Mouse (Mus musculus) cerebellum, adult 9-10 months (tissue): ENCODE measurements around the gene Tmem269.

Source experiments
- DNase-seq: peaks from one replicate; pipeline ENCODE4 v3.0.0; 2022

Gene Tmem269

GRCm38 (mm10) chr4:119218169-119218568 is at the start of gene Tmem269:
TSS of gene Tmem269 (minus strand) at chr4:119218217.
- no peak for DNase-seq

- DNase-seq, result no peak
Observed at GRCm38 (mm10) chr4:119266606-119267005, 48.6 kb upstream of the Tmem269 start.

GRCm38 (mm10) chr4:119263459-119263858 is 45.4 kb upstream of the Tmem269 start:
- DNase-seq, result no peak

GRCm38 (mm10) chr4:119262483-119262882 is 44.5 kb upstream of the Tmem269 start:
- no peak for DNase-seq

- no peak for DNase-seq
Observed at GRCm38 (mm10) chr4:119261087-119261713, 43.2 kb upstream of the Tmem269 start.

- DNase-seq, result no peak
Observed at GRCm38 (mm10) chr4:119259344-119260254, 41.6 kb upstream of the Tmem269 start.

- DNase-seq, result no peak
Observed at GRCm38 (mm10) chr4:119257083-119257482, 39.1 kb upstream of the Tmem269 start.

GRCm38 (mm10) chr4:119255351-119255750 is 37.3 kb upstream of the Tmem269 start, which contains the start of gene Cldn19:
TSS of gene Cldn19 (plus strand) at chr4:119255414.
- DNase-seq, result no peak

- no peak for DNase-seq
Observed at GRCm38 (mm10) chr4:119254012-119254618, 36.1 kb upstream of the Tmem269 start.

GRCm38 (mm10) chr4:119252025-119252808 is 34.2 kb upstream of the Tmem269 start:
- no peak for DNase-seq

- no peak for DNase-seq
Observed at GRCm38 (mm10) chr4:119248407-119248965, 30.5 kb upstream of the Tmem269 start.

GRCm38 (mm10) chr4:119247462-119248235 is 29.6 kb upstream of the Tmem269 start:
- no peak for DNase-seq

GRCm38 (mm10) chr4:119246688-119247225 is 28.7 kb upstream of the Tmem269 start:
- DNase-seq, result no peak

GRCm38 (mm10) chr4:119245961-119246360 is 27.9 kb upstream of the Tmem269 start:
- DNase-seq, result no peak

- DNase-seq, result no peak
Observed at GRCm38 (mm10) chr4:119245556-119245955, 27.5 kb upstream of the Tmem269 start.

- no peak for DNase-seq
Observed at GRCm38 (mm10) chr4:119244468-119245240, 26.6 kb upstream of the Tmem269 start.

GRCm38 (mm10) chr4:119242571-119242970 is 24.6 kb upstream of the Tmem269 start:
- DNase-seq, result no peak

- DNase-seq, result no peak
Observed at GRCm38 (mm10) chr4:119241664-119242063, 23.6 kb upstream of the Tmem269 start.

- DNase-seq, result peak; percentile 63
Observed at GRCm38 (mm10) chr4:119239181-119239682, 21.2 kb upstream of the Tmem269 start.

- DNase-seq, result no peak
Observed at GRCm38 (mm10) chr4:119238661-119239060, 20.6 kb upstream of the Tmem269 start.
